Mouse (Mus musculus): Measurements from ENCODE around the gene 1700003F12Rik.

DNA sequence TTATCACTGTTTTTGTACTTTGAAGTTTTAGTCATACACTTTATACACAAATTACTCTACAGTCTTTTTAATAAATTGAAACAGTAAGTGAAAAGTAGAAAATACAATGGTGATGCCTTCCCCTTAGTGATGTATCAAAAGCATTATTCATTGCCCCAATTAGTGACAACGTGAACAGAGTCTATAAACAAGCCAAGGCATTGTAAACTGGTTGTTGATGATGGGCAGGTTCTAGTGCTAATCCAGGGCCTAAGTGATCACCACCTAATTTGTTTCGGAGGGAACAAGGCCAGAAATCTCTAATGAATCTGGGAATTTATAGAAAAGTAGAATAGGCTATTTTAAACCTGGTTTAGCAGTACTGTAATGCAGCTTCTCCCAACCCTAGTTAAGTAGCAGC is 39.8 kb upstream of the 1700003F12Rik start:
- TF ChIP-seq CTCF (conservative IDR thresholded peaks at IDR 0.05; ENCODE audit: insufficient read depth, insufficient read length, low read depth, low read length) = no peak
- no peak for TF ChIP-seq POLR2A (IDR thresholded peaks at IDR 0.05; ENCODE audit: low read depth, low read length)
